Comparison of ENCODE assay signal across 11 mouse cellular contexts in the genomic region with DNA sequence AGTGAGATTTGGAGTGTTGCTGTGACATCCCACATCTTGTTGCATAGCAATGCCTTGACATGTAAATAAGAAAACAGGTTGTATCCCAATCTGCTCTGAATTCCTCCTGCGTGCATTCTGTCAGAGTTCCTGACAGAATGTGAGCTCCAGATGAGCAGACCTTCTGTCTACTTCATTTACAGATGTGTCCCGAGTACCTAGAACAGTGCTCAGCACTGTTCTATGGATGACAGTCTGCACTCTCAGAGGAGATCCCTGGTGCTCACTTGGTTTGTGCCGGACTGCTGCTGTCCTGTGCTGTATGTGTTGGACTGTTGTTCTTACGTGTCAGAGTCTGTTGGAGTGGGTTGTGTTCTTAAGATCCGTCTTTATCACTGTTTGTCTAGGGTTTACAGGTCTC.
A peak's percentile ranks its signal among the peaks of the same experiment; 100 is the strongest.
DNase-seq lines count a peak whose midpoint lies in the region; ATAC-seq lines count a peak whose summit lies in the region.
"Had no signal": no experiment of that assay in that cellular context is flagged by ENCODE, and none has a peak within 500 bp of the region (broad histone marks: within the 10 kb centered on the region; RNA-seq: fewer than 3 reads in every experiment).

No protein-coding gene starts in this region.

- no peak overlapping the region for H3K4me2 ChIP-seq in forebrain, embryonic 11.5 days (ENCODE audit: low read depth, low read length, severe bottlenecking)
- no peak overlapping the region for H3K4me2 ChIP-seq in kidney, embryonic 15.5 days
- no peak overlapping the region for H3K4me2 ChIP-seq in embryonic facial prominence, embryonic 15.5 days (replicated peaks)
- no peak overlapping the region for H3K4me2 ChIP-seq in midbrain, embryonic 11.5 days
- H3K4me2 ChIP-seq: limb, embryonic 15.5 days had no signal

- H3K4me3 ChIP-seq in forebrain, embryonic 11.5 days (ENCODE audit: low read depth, low read length), result no peak overlapping the region
- H3K4me3 ChIP-seq in forebrain, embryonic 10.5 days, result no peak overlapping the region
- no peak overlapping the region for H3K4me3 ChIP-seq in kidney, embryonic 15.5 days (replicated peaks)
- H3K4me3 ChIP-seq in embryonic facial prominence, embryonic 15.5 days (replicated peaks), result no peak overlapping the region
- H3K4me3 ChIP-seq in midbrain, embryonic 11.5 days (ENCODE audit: low read depth, low read length), result no peak overlapping the region
- H3K4me3 ChIP-seq: limb, embryonic 15.5 days had no signal

- peak; percentile 34; the same call in 1 of the 2 replicates for ATAC-seq in forebrain, embryonic 11.5 days (replicated peaks; ENCODE audit: low FRiP score)
- ATAC-seq in kidney, embryonic 15.5 days (replicated peaks; ENCODE audit: low FRiP score), result 0 out of 2 replicates have a peak, but pooled peaks have one; percentile 29
- ATAC-seq in embryonic facial prominence, embryonic 15.5 days (ENCODE audit: insufficient number of reproducible peaks, low FRiP score, low TSS enrichment, low read depth), result peak; percentile 24; the same call in 1 of the 2 replicates
- peak; percentile 60 for ATAC-seq in midbrain, embryonic 11.5 days (ENCODE audit: low FRiP score)

- no peaks in the 10 kb centered on the region for H3K4me1 ChIP-seq in forebrain, embryonic 11.5 days (replicated peaks; ENCODE audit: control insufficient read depth, insufficient read depth, low read length)
- peaks cover 23% of the 10 kb centered on the region for H3K4me1 ChIP-seq in forebrain, embryonic 10.5 days
- H3K4me1 ChIP-seq in kidney, embryonic 15.5 days, result peaks cover 9% of the 10 kb centered on the region; the same call in 1 of the 2 replicates
- H3K4me1 ChIP-seq in embryonic facial prominence, embryonic 15.5 days, result peaks cover 17% of the 10 kb centered on the region; the same call in 1 of the 2 replicates
- peaks cover 8% of the 10 kb centered on the region for H3K4me1 ChIP-seq in midbrain, embryonic 11.5 days (ENCODE audit: control insufficient read depth, insufficient read depth, low read length)

- no peaks in the 10 kb centered on the region for H3K27me3 ChIP-seq in forebrain, embryonic 11.5 days (ENCODE audit: control insufficient read depth, insufficient read depth, low read length)
- no peaks in the 10 kb centered on the region for H3K27me3 ChIP-seq in forebrain, embryonic 10.5 days (ENCODE audit: poor library complexity, severe bottlenecking)
- H3K27me3 ChIP-seq in kidney, embryonic 15.5 days, result no peaks in the 10 kb centered on the region
- no peaks in the 10 kb centered on the region for H3K27me3 ChIP-seq in embryonic facial prominence, embryonic 15.5 days
- H3K27me3 ChIP-seq in midbrain, embryonic 11.5 days (ENCODE audit: control insufficient read depth, insufficient read depth, low read length), result no peaks in the 10 kb centered on the region
- H3K27me3 ChIP-seq: limb, embryonic 15.5 days had no signal

- no peaks in the 10 kb centered on the region for H3K9me3 ChIP-seq in forebrain, embryonic 11.5 days (ENCODE audit: control insufficient read depth, low read length)
- no peaks in the 10 kb centered on the region for H3K9me3 ChIP-seq in forebrain, embryonic 10.5 days
- H3K9me3 ChIP-seq in kidney, embryonic 15.5 days (replicated peaks), result no peaks in the 10 kb centered on the region
- no peaks in the 10 kb centered on the region for H3K9me3 ChIP-seq in embryonic facial prominence, embryonic 15.5 days (replicated peaks)
- H3K9me3 ChIP-seq in midbrain, embryonic 11.5 days (ENCODE audit: control insufficient read depth, low read length), result no peaks in the 10 kb centered on the region
- H3K9me3 ChIP-seq: limb, embryonic 15.5 days had no signal

- no peaks in the 10 kb centered on the region for H3K36me3 ChIP-seq in forebrain, embryonic 11.5 days (ENCODE audit: control insufficient read depth, insufficient read depth, low read length)
- no peaks in the 10 kb centered on the region for H3K36me3 ChIP-seq in forebrain, embryonic 10.5 days (replicated peaks)
- H3K36me3 ChIP-seq in kidney, embryonic 15.5 days, result no peaks in the 10 kb centered on the region
- no peaks in the 10 kb centered on the region for H3K36me3 ChIP-seq in embryonic facial prominence, embryonic 15.5 days
- no peaks in the 10 kb centered on the region for H3K36me3 ChIP-seq in midbrain, embryonic 11.5 days (ENCODE audit: control insufficient read depth, insufficient read depth, low read length)
- H3K36me3 ChIP-seq: limb, embryonic 15.5 days had no signal

- H3K27ac ChIP-seq in forebrain, embryonic 11.5 days (ENCODE audit: low read depth, low read length), result no peak overlapping the region
- no peak overlapping the region for H3K27ac ChIP-seq in forebrain, embryonic 10.5 days
- no peak overlapping the region for H3K27ac ChIP-seq in kidney, embryonic 15.5 days
- H3K27ac ChIP-seq in embryonic facial prominence, embryonic 15.5 days (replicated peaks), result peak overlapping the region; percentile 63
- no peak overlapping the region for H3K27ac ChIP-seq in midbrain, embryonic 11.5 days (ENCODE audit: low read depth, low read length)
- H3K27ac ChIP-seq: limb, embryonic 15.5 days had no signal

- 39% methylated on average over 5 of the region's 5 CpGs for WGBS in forebrain, embryonic 11.5 days
- WGBS in forebrain, embryonic 10.5 days, result 55% methylated on average over 5 of the region's 5 CpGs
- 35% methylated on average over 5 of the region's 5 CpGs for WGBS in kidney, embryonic 15.5 days
- 25% methylated on average over 5 of the region's 5 CpGs for WGBS in embryonic facial prominence, embryonic 15.5 days
- WGBS in midbrain, embryonic 11.5 days, result 52% methylated on average over 5 of the region's 5 CpGs

- DNase-seq in forebrain, embryonic 11.5 days (ENCODE audit: low spot score), result no peak
- no peak for DNase-seq in forebrain, embryonic 10.5 days (ENCODE audit: extremely low spot score, low spot score)
- no peak for DNase-seq in kidney, postnatal 4 days
- no peak for DNase-seq in midbrain, embryonic 11.5 days (ENCODE audit: low spot score, missing footprints)
- no peak for DNase-seq in retina, postnatal 1 day
- no peak for DNase-seq in Muller cell, postnatal 12 days (ENCODE audit: inconsistent ontology term)
- DNase-seq: kidney, postnatal 25 days; thymus, adult 2 months had no signal

- H3K9ac ChIP-seq in forebrain, embryonic 11.5 days (ENCODE audit: low read length), result no peak overlapping the region
- H3K9ac ChIP-seq in kidney, embryonic 15.5 days, result no peak overlapping the region
- no peak overlapping the region for H3K9ac ChIP-seq in embryonic facial prominence, embryonic 15.5 days
- no peak overlapping the region for H3K9ac ChIP-seq in midbrain, embryonic 11.5 days (ENCODE audit: low read length)
- H3K9ac ChIP-seq: limb, embryonic 15.5 days had no signal
